20 mouse cellular contexts compared by ENCODE assay signal in the genomic region with DNA sequence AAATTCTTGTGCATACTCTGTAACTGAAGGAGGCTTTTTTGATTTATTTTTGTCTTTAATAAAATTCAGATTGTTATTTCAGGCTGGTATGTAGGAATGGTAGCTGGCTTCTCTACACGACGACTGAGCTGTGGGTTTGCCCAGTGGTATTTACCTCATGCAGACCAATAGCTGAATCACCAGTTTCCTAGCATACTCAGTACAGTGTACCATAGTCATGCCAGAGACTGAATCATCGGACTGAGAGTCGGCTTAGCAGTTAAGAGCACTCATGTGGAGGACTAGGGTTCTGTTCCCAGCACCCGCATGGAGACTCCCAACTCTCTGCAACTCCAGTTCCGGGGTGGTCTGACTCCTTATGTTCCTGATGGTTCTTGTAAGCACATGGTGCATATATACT. TPM values are rescaled to one million over a fixed set of nuclear protein-coding genes. Genes with fewer than 3 reads are reported as not detected.
DNase-seq lines count a peak whose midpoint lies in the region; ATAC-seq and TF ChIP-seq lines count a peak whose summit lies in the region.
"Had no signal": no experiment of that assay in that cellular context is flagged by ENCODE, and none has a peak within 500 bp of the region (broad histone marks: within the 10 kb centered on the region; RNA-seq: fewer than 3 reads in every experiment).

No protein-coding gene starts in this region.

- no peak overlapping the region for H3K9ac ChIP-seq in kidney, embryonic 16.5 days (replicated peaks; ENCODE audit: low read length)
- H3K9ac ChIP-seq: embryonic facial prominence, embryonic 12.5 days; forebrain, embryonic 12.5 days had no signal

- H3K4me1 ChIP-seq in kidney, embryonic 16.5 days (ENCODE audit: insufficient read depth, low read length), result no peaks in the 10 kb centered on the region
- no peaks in the 10 kb centered on the region for H3K4me1 ChIP-seq in limb, embryonic 10.5 days
- H3K4me1 ChIP-seq: embryonic facial prominence, embryonic 10.5 days; embryonic facial prominence, embryonic 12.5 days; forebrain, embryonic 10.5 days; forebrain, embryonic 12.5 days had no signal

- no peak overlapping the region for H3K4me2 ChIP-seq in kidney, embryonic 16.5 days (replicated peaks; ENCODE audit: low read depth, low read length)
- H3K4me2 ChIP-seq: embryonic facial prominence, embryonic 12.5 days; forebrain, embryonic 12.5 days had no signal

- POLR2A ChIA-PET in Patski (lab: Charles Lee), result no interaction called here

- H3K36me3 ChIP-seq in kidney, embryonic 16.5 days (ENCODE audit: insufficient read depth, low read length), result peaks cover 38% of the 10 kb centered on the region
- peaks cover 64% of the 10 kb centered on the region for H3K36me3 ChIP-seq in limb, embryonic 10.5 days

- peak; percentile 39; the same call in 1 of the 2 replicates for ATAC-seq in kidney, embryonic 16.5 days (ENCODE audit: low FRiP score, low TSS enrichment)
- no peak for ATAC-seq in Patski
- ATAC-seq: forebrain, embryonic 14.5 days; forebrain, embryonic 16.5 days had no signal

- WGBS in kidney, embryonic 16.5 days, result 96% methylated on average over 6 of the region's 6 CpGs
- WGBS in limb, embryonic 10.5 days, result 97% methylated on average over 6 of the region's 6 CpGs

- no peak overlapping the region for H3K4me3 ChIP-seq in kidney, embryonic 16.5 days (ENCODE audit: low read length)
- no peak overlapping the region for H3K4me3 ChIP-seq in limb, embryonic 10.5 days
- H3K4me3 ChIP-seq: embryonic facial prominence, embryonic 10.5 days; embryonic facial prominence, embryonic 12.5 days; forebrain, embryonic 10.5 days; forebrain, embryonic 12.5 days had no signal

- CTCF ChIA-PET in Patski (lab: Charles Lee), result interaction anchor here (1.0 kb wide), 1 partner anchor 55 kb away, joined by 3 read pairs; no protein-coding TSS in a partner anchor

- TF ChIP-seq CTCF in Patski (IDR thresholded peaks at IDR 0.05), result no peak

- in situ Hi-C loops in Patski (cut with MboI; ENCODE audit: low pct_unique_long_range_greater_than_20kb), result no loop called here

- H3K27me3 ChIP-seq in kidney, embryonic 16.5 days (ENCODE audit: insufficient read depth, low read length), result no peaks in the 10 kb centered on the region
- H3K27me3 ChIP-seq in Patski, result no peaks in the 10 kb centered on the region
- no peaks in the 10 kb centered on the region for H3K27me3 ChIP-seq in limb, embryonic 10.5 days (ENCODE audit: low read depth, poor library complexity, severe bottlenecking)
- H3K27me3 ChIP-seq: embryonic facial prominence, embryonic 12.5 days; forebrain, embryonic 12.5 days had no signal

- no peaks in the 10 kb centered on the region for H3K9me3 ChIP-seq in kidney, embryonic 16.5 days (ENCODE audit: low read length)
- no peaks in the 10 kb centered on the region for H3K9me3 ChIP-seq in limb, embryonic 10.5 days (replicated peaks)
- H3K9me3 ChIP-seq: embryonic facial prominence, embryonic 10.5 days; embryonic facial prominence, embryonic 12.5 days; forebrain, embryonic 10.5 days; forebrain, embryonic 12.5 days had no signal

- H3K27ac ChIP-seq in kidney, embryonic 16.5 days (ENCODE audit: low read length), result no peak overlapping the region
- no peak overlapping the region for H3K27ac ChIP-seq in limb, embryonic 10.5 days
- H3K27ac ChIP-seq: embryonic facial prominence, embryonic 10.5 days; embryonic facial prominence, embryonic 12.5 days; forebrain, embryonic 10.5 days; forebrain, embryonic 12.5 days had no signal

- DNase-seq in kidney, postnatal 10 days, result no peak
- DNase-seq in 416B (ENCODE audit: low read depth), result peak; percentile 36
- DNase-seq in Patski (ENCODE audit: low read depth, low spot score), result peak; percentile 25
- DNase-seq in left cerebral cortex, adult 11 months (ENCODE audit: low spot score), result no peak
- no peak for DNase-seq in cerebellum, adult 9-10 months
- DNase-seq in limb, embryonic 10.5 days (ENCODE audit: low spot score), result no peak
- DNase-seq: adrenal gland, adult 2 months; adrenal gland, postnatal 10 days; adrenal gland, postnatal 25 days; cerebellum, adult 11 months; cerebellum, adult 18-20 months; cerebellum, adult 8-10 months; cerebellum, postnatal 25 days had no signal

RNA-seq across cellular contexts. Expression of gene Map3k7, which starts 58.4 kb away (rescaled TPM):
- polyA plus RNA-seq in kidney, embryonic 16.5 days (2015; fragmentation: Nextera tagmentation; extraction: Ambion mirVana), result 20.7 and 30.6 TPM in 2 replicates
- polyA plus RNA-seq in Patski (2021), result 46.1 TPM
- polyA plus RNA-seq in limb, embryonic 10.5 days (2016; fragmentation: Nextera tagmentation; extraction: Ambion mirVana), result 46.6 and 54.1 TPM in 2 replicates

Comparison
In these comparisons a context has a peak if more than half of its experiments do, and no peak if none do; other contexts are left out.
1. DNase-seq: peak in 416B (single experiment) and Patski (single experiment); none in kidney, postnatal 10 days (single experiment), left cerebral cortex, adult 11 months (single experiment), cerebellum, adult 9-10 months (single experiment) and limb, embryonic 10.5 days (single experiment).